Mouse (Mus musculus): ENCODE results near the gene Vmn2r17.

The Vmn2r17 gene

DNA sequence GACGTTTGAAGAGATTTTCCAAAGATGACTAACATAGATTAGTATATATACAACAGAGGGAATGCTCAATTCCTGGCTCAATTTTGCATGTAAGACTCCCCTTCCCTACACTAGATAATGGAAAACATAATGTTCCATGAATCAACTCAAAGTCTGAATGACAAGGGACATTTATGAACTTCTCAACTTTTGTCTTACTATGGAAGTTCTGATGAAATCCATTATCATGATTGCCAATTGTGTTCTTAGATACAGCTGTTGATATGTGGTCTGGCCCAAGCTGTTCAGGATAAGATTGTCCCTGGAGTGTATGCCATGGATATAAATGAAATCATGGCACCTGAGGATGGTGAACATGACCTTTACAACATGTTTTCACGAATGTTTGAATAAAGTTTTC is at the start of gene Vmn2r17:
Gene Vmn2r17, plus strand, starts transcription at position 301 of the 400 bp plus-strand sequence.
- DNase-seq (ENCODE audit: low read depth, low spot score) = no peak

DNA sequence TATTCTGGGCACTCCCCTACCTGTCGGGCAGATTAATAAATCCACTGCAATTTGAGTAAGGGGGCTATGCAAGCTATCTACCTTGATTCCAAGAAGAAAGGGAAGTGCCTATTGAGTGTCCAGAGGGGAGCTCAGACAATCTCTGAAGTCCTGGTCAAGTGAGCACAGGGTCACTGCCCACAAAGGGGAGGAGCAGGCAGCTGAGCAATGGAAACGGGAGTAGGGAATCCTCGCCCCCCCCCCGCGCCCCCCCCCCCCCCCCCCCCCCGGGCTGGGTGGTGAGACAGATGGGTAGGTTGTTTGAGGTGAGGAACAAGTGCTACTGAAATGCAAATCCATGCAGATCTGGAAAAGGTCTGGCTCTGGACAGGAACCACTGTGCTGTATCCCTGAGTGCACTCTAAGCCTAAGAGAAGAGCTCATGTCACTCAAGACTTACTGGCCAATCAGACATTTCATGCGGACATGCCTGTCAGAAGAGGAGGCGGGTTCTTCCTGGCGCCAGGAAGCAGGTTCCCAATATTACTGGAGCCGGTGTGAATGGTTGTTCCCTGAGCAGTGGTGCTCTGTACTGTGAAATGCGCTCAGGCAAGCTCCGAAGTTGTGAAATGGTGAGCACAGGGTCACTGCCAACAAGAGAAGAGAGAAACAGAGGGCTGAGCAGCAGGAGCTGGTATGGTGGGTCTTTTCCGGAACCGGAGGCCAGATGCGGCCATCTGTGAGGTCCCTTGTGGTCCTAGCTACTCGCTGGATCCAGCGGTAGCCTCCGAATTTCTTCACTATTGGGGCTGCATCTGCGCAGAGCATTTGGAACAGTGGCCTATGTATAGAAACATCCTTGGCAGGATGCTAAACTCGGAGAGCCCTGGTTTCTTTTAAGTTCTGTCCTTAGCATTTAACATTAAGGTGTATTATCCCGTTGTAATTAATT is 47.4 kb downstream of the Vmn2r17 start:
- peak; percentile 7 for DNase-seq (ENCODE audit: low read depth, low spot score)

- DNase-seq (ENCODE audit: low read depth, low spot score) = peak; percentile 6
Observed at GRCm38 (mm10) chr5:109506729-109507128, 87.2 kb downstream of the Vmn2r17 start.

Data from mesoderm, embryonic 11.5 days (tissue).